Mouse (Mus musculus) bone marrow macrophage, adult 2 months (primary cell): Measurements from ENCODE around the gene Ccdc24. TPM values are rescaled to one million over a fixed set of nuclear protein-coding genes. Genes with fewer than 3 reads are reported as not detected.

Source experiments
- H3K27ac ChIP-seq: 2 replicates; pipeline ENCODE4 v1.5.1; 2012; ENCODE audit warnings: low read depth, low read length; ENCODE audit not compliant: insufficient read depth
- H3K4me1 ChIP-seq: 2 replicates; pipeline ENCODE4 v1.6.1; 2012; ENCODE audit warnings: low read length; ENCODE audit not compliant: control insufficient read depth, insufficient read depth
- H3K4me3 ChIP-seq: 2 replicates; pipeline ENCODE4 v1.5.1; 2012; ENCODE audit warnings: mild to moderate bottlenecking, low read length, moderate library complexity; ENCODE audit not compliant: insufficient read depth
- CTCF ChIP-seq: IDR thresholded peaks from 2 replicates; pipeline ENCODE4 v1.5.1; 2012; ENCODE audit warnings: low read depth, mild to moderate bottlenecking, low read length, moderate library complexity
- POLR2A ChIP-seq: IDR thresholded peaks from 2 replicates; pipeline ENCODE4 v1.6.1; 2012; ENCODE audit warnings: mild to moderate bottlenecking, low read depth, low read length, borderline replicate concordance
- polyA plus RNA-seq: library from polyadenylated mRNA; stranded (reverse); fragments of >200 nt; gene quantifications from 2 replicates; pipeline ENCODE4 v1.2.4, GENCODE M21; 2012; ENCODE audit not compliant: missing spikeins, insufficient read depth, insufficient read length

The Ccdc24 gene
- polyA plus RNA-seq, 1 experiment: not detected

DNA sequence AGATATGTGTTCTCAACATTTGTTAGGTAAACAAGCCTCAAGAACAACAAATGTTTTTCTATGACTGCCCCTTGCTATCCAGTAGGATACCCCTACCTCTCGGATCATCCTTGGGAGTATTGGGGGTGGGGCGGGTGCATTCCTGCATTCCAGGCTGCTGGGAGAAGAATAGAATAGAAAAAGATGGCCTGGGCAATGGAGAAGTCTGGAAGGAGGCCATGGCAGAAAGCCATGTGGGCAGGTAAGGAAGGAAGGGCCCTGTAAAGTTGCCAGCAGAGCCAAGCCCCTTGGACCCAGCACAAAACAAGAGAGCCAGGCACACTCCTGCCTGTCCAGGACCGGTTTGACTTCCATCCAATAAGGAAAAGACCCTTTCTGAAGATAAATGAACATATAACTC, 41.1 kb upstream of the Ccdc24 start:
- Histone ChIP-seq H3K4me1 (peaks cover 46% of the 10 kb centered on the region), H3K27ac (no peak overlapping the region), H3K4me3 (peak overlapping the region; percentile 79)
- no peak for TF ChIP-seq POLR2A
- no peak for TF ChIP-seq CTCF

DNA sequence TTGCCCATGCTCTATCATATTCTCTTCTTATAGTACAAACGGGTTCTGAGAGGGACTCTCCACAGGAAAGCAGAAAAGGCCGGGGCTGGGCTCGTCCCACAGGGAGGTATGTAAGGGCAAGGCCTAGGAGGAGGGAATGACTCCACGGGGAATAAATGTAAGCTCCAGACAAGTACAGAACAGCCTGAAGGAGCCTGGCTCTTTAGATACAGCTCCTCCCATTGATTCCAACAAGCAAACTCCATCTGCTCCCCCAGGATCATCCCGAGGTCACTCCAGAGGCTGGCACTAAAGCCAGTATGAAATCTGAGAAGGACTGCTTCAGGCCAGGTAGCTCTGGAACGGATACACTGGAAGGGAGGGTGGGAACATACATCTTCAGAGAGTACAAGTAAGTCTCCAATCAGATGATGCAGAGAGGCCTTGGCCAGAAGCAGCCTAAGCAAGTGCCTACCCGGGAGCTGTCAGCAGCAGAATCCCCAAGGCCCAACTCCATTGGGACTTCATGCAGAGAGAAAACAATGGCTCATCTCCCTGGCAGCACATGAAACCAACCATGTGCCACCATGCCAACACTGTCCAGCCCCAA, 40.4 kb upstream of the Ccdc24 start:
- TF ChIP-seq POLR2A (no peak), CTCF (no peak)
- Histone ChIP-seq H3K4me3 (peak overlapping the region; percentile 79; the same call in 1 of the 2 replicates), H3K4me1 (peaks cover 45% of the 10 kb centered on the region), H3K27ac (no peak overlapping the region)

DNA sequence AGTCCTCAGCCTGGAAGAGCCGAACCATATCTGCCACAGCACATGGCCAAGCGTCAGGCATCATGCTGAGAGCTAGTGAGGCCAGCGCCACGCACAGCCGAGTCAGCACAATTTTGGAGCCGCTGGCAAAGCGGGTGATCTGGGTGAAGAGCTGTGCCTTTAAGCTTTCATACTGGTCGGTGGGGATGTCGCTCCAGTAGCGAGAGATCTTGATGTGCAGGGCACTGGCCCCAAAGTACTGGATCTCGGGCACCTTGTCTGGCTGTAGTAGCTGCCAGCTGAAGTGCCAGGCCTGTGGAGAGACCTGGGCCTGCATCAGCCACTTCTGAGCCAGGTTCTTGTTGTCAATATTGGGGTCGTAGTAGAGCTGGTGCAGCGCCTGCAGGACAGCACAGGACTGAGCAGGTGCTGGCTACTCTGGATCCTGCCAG, 39.8 kb upstream of the Ccdc24 start:
- H3K27ac ChIP-seq: no peak overlapping the region
- H3K4me3 ChIP-seq: no peak overlapping the region
- H3K4me1 ChIP-seq: peaks cover 42% of the 10 kb centered on the region
- no peak for TF ChIP-seq POLR2A

DNA sequence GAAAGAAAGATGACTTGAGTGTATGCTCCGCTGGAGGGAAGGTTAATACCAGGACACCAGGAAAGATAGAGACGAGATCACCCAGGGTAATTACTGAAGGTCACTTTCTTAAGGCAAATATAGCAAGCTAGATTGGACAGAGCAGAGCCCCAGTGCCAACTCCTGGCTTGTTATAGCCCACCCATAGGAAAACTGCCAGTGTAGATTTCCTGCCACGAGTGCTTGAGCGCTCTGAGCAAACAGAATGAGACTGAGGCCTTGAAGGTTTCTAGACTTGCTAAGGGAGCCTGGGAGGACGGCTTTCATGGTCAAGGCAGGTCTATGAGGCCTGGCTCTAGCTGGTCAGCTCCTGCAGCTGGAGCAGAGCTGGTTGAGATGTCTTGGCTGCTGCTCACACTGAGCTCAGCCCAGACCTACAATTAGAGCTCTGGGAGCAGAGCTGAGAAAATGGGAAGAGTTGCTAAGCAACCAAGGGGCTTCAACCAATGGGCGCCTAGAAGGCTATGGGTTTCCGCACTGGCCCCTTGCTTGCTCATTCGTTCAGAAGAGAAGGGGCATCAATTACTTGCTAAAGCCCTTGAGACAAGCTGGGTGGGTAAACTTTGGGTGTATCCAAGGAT, 36.6 kb upstream of the Ccdc24 start:
- Histone ChIP-seq H3K4me1 (peaks cover 38% of the 10 kb centered on the region), H3K27ac (no peak overlapping the region), H3K4me3 (no peak overlapping the region)
- TF ChIP-seq POLR2A (no peak), CTCF (no peak)

DNA sequence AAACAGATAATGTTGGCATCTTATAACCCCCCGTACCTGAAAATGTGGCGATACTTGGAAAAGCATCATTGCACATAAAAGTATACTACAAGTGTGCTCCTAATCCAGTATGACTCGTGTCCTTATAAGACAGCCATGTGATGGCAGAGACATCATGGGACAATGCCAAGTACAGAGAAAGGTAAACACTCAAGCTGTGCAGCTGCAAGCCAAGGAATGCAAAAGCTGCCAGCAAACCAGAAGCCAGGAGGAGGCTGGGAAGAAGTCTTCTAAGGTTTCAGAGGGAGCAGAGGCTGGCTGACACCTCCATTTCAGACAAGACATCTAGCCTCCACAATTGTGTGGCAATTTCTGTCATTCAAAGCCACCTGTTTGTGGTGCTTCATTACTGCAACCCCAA, 33.8 kb upstream of the Ccdc24 start:
- Histone ChIP-seq H3K4me3 (no peak overlapping the region), H3K4me1 (peaks cover 27% of the 10 kb centered on the region), H3K27ac (no peak overlapping the region)
- TF ChIP-seq POLR2A (no peak), CTCF (no peak)

DNA sequence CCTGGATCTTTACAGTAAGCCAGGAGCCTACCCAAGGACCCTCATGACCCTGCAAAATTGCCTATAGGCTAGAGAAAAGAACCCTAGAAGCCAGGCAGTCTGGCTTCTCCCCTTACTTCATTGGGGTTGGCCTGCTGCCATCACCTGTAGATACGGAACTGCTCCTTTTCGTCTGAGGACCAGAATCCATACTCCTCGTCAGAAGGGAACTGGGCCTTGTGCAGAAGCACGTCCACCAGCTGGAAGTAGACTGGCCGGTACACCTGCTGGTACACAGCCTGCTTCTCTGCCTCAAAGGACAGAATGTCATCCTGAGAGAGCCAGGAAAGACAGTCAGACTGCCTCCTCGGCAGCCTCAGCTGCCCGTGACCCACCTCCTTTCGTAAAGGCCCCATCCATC, 32.4 kb upstream of the Ccdc24 start:
- H3K27ac ChIP-seq: no peak overlapping the region
- peaks cover 22% of the 10 kb centered on the region for H3K4me1 ChIP-seq
- TF ChIP-seq CTCF: no peak
- TF ChIP-seq POLR2A: no peak
- no peak overlapping the region for H3K4me3 ChIP-seq

DNA sequence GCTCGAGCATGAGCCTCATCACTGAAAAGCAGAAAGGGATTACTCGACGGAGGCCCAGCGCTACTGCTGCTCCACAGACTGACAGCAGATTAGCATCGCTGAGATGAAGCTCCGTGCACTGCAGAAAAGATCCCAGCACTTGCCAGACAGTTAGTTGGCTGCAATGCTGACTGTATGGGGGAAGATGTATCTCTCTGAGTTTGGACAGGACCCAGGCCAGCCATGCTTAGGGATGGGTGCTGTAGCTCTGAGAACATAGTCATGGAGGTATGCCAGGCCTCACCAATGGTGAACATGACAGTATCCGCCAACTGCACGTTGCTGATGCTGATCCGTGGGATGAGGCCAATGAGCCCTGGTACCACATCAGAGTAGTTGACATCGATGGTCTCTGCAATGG, 31.7 kb upstream of the Ccdc24 start:
- Histone ChIP-seq H3K27ac (no peak overlapping the region), H3K4me3 (no peak overlapping the region), H3K4me1 (peaks cover 20% of the 10 kb centered on the region)
- no peak for TF ChIP-seq POLR2A
- no peak for TF ChIP-seq CTCF

DNA sequence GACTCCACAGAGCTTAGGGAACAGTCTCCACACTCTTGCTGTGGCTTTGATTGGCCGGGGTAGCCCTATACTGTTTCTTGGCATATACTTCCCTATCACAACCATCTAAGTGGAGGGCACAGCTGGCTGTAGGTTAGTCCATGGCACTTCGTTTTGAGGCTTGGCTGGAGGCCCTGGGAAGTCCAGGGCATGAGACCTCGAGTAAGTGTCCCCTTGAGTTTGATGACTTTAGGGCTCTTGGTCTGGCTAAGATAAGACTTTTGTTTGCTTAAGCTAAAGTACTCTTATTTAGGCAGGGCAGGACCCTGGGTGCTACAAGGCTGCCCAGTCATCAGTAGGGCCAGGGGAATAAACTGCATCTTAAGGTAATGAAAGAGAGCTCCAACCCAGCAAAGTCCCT, 25.8 kb upstream of the Ccdc24 start:
- H3K27ac ChIP-seq: no peak overlapping the region
- no peak overlapping the region for H3K4me3 ChIP-seq
- H3K4me1 ChIP-seq: no peaks in the 10 kb centered on the region
- no peak for TF ChIP-seq POLR2A
- TF ChIP-seq CTCF: no peak

DNA sequence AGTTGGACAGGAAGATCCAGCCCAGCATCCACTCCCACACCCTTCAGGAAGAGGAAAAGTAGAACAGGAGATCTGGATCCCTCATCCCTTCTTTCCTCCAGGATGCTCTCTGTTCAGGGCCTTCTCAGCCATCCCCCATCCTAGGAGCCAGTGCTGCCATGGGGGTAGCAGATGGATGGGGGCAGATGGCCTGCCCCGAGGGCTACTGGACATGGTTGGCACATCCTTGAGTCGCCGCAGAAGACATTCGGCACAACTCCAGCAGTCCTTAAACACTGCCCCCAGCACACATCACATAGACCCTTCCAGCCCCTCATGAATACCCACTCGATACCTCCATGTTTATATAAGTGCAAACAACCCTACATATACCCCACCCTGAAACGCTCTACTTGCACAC, 23.7 kb upstream of the Ccdc24 start:
- H3K4me3 ChIP-seq: no peak overlapping the region
- TF ChIP-seq CTCF (no peak), POLR2A (no peak)
- H3K4me1 ChIP-seq: peaks cover 3% of the 10 kb centered on the region; the same call in 1 of the 2 replicates
- no peak overlapping the region for H3K27ac ChIP-seq

DNA sequence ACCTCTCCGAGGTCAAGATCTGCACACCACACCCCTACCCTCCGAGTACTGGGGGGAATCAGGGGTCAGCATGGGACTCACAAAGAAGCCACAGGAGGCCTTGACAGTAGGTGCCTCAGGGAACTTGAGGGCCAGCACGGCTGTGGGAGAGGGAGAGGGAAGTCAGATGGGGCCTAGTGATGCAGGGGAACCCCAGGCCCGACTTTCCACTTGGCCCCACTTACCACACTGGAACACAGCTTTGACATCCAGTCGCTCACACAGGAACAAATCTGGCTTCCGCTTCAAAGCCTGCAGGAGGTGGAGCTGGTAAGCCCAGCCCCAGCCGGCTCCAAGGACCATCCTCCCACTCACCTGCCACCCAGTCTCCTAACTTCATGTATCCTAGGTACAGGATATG, 23.0 kb upstream of the Ccdc24 start:
- no peak for TF ChIP-seq POLR2A
- TF ChIP-seq CTCF: no peak
- Histone ChIP-seq H3K4me1 (peaks cover 6% of the 10 kb centered on the region), H3K4me3 (no peak overlapping the region), H3K27ac (no peak overlapping the region)
